Mouse (Mus musculus) activated CD4-positive, CD25-positive, alpha-beta regulatory T cell, adult 4 months (primary cell): ENCODE data around the gene Helq. TPM values are rescaled to one million over a fixed set of nuclear protein-coding genes. Genes with fewer than 3 reads are reported as not detected.

Experiments used
- ATAC-seq: one replicate; pipeline ENCODE4 v1.8.0; 2017
- polyA plus RNA-seq, 2 experiments: library from polyadenylated mRNA; unstranded; fragments of 100-300 nt; shearing (Covaris generic); gene quantifications; one replicate each; pipeline ENCODE4 v1.2.1; 2017

Gene Helq
- polyA plus RNA-seq, 2 experiments from 2014 or later, result 12.3 to 12.5 TPM

DNA sequence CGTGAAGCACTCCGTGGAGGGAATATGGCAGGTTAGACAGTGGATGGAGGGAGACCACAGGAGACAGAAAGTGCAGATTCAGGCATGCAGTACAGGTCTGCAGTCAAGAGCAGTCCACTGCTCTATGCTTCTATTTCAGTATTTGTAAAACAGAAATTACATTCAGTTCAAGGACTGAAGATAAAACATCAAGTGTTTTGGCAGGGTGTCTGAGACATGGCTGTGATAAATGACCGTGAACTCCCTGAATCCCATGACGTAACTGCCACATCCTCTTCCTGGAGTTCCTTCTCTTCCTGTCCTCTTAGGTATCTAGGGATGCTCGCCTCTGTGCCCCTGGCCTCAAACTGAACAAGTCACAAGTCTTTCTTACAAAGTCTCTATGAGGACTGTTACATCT lies 21.5 kb downstream of the Helq start:
- no peak for ATAC-seq

DNA sequence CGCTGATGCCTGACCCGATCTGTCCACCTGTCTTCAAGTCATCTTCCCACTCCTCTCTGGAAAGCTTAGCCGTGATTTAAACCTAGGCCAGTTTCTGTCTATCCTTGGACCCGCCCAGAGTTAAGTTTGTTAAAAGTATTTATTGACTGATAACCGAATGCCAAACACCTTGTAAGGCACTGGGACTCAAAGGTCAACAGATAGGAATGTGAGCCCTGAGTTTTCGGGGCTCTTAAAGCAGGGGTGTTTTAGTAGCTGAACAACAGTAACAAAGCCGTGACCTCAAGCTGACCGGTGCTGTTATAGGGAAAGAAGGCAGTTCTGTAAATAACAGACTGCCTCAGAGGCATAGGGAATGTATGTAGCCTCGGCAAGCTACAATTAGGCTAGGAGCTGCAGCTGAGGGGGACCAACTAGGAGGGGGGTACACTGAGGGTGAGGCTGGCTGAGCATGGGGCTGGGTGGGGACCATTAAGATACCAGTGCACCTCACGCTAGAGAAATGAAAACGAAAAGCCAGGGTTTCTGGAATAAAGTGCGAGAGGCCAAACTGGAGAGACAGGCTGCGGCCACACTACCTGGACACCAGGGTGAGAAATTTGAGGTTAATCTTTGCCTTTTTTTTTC lies 22.5 kb downstream of the Helq start:
- no peak for ATAC-seq

DNA sequence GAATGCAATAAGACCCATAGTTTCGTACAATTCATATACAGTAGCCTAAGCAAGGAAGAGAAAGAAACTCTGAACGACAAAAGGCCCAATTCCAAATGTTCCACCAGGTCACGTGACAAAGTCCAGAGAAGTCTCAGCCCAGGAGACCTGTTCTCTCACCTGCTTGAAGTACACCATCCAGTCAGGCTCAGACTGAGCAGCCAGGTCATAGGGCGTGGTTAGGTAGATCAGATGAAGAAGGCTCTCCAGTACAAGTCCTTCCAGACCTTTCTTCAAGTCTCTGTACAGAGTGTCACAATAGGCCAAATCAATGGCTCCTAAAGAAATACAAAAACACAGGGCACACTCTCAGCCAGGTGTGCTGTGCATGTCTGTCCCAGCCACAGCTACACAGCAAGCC lies 26.8 kb downstream of the Helq start:
- ATAC-seq, result no peak

DNA sequence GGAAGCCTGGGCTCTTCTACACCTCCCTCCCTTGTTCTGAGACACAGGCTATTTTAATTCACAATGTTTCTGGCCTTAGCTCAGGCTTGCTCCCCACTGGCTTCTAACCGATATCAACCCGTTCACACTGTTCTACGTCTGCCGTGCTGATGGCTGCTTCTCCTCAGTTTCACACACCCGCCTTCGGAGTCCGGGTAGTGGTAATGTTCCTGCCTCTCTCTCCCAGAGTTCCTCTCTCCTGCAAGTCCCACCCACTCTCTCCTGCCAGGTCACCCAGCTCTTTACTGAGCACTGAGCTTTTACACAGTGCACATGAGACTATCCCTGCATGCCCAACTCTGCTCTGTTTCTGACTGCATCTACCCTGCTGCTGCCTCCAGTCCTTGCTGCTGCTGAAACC lies 32.4 kb downstream of the Helq start:
- ATAC-seq, result no peak

DNA sequence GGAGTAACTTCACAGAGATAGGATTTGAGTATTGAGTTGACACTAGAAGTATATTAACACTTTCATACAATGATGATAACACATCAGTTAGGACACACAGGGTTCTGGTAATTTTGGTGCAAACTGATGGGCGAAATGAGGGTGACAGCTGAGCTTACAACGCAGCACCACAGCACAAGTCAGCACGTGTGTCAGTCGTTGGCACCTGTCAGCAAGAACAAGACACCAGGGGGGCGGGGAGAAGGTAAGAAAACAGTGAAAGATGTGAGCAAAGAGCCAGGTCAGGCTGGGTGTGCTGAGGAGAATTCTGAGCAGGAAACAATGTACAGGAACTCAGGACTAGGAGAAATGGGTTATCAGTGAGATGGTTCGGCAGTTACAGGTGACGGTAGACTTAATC lies 36.7 kb downstream of the Helq start:
- ATAC-seq, result no peak

DNA sequence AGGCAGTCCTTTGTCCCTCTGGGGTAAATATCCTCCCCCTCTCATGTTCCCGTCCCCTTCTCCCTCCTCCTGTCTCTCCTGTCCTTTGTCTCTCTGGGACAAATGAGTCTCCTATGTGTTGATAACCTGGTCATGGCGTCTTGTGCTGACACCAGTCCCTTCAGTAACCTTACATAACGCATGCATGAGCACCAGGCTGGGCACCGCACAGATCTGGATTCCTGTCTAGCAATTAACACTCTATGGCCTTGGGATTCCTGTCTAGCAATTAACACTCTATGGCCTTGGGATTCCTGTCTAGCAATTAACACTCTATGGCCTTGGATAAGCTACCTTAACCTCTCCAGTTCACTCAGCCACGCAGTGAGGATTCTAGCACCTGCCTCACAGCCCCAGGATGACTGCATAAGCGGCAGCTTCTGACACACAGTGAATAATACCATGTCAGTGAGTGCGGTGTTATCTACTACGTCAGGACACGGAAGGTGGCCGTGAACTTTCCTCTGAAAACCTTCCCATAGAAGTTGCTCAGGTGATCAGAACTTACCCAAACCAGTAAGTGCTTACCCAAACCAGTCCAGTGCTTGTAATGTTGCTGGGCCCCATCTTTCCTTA lies 38.2 kb downstream of the Helq start:
- no peak for ATAC-seq

DNA sequence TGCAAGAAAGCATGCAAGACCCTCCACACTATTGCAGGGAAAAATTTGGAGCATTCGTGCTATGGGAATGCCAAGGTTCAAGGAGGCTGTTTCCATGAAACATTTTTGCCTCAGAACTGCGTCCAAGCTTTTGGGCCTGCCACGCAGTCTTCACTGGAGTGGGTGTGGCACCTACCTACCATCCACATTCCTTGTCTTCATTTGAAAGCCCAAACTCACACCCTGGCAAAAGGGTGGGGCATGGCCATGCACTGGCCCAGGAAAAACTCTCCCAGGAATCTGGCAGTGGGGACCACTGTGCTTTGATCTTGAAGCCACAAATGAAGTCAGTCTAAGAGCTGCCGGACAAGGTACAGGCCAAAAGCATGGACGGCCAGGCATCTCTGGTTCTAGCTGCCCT lies 40.3 kb downstream of the Helq start:
- ATAC-seq, result no peak

DNA sequence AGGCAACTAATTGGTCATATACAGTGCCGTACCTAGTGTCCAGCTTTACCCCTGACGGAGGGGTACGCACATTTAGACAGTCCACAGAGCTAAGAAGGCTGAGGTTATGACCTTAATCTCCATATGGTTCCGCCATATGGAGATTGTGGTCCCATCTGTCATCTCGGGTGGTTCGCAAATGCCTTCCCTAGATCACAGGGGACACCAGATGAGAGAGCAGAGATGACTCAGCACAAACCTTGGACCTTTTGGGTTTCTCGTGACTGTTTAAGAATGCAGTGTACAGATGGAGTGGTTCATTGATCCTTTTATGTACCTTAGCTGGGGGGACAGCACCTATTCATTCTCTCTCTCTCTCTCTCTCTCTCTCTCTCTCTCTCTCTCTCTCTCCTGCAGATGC lies 45.0 kb downstream of the Helq start:
- no peak for ATAC-seq

DNA sequence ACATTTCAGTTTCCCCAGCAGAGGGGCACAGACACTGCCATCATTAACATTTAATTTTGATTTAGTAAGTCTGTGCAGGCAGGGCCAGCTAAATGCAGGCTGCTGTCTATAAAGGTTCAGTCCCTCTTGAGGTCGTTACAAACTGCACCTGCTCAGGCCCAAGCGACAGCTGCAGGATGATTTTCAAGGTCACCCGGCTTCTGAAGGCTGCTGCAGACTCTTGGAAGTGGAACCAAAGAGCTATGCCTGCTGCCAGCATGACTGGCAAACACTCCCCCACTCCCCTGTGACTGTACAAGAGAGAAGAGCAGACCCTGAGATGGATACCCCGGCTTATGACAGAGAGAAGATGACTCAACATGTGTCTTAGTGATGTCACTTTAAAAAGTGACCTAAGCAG lies 46.7 kb downstream of the Helq start:
- ATAC-seq, result no peak

DNA sequence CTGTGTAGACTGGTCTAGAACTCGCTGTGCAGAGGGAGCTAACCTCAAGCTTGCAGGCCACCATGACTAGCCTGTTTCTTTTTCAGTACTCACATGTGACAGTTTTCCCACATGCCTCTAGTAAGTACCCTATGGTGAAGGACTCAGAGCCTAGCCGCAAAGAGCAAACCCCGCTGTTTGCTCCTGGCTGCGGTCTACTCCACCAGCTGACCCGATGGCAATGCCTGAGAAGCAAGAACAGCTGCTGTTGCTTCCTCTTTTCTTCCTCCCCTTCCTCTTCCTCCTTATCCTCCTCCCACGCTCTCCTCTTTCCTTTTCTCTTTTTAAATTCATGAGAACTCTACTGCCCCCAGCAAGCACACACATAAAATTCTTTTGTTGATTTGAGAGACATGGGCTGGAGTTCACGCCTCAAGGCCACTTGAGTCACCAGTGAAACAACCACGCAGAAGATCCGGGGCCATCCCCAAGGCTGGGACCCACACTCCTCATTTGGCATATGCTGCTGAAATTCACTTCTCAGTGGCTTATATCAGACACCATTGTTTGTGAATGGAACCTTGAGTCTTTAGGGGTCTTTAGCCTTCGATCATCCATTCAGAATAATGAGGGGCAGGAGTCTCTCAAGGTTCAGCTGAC lies 47.7 kb downstream of the Helq start:
- ATAC-seq, result no peak

DNA sequence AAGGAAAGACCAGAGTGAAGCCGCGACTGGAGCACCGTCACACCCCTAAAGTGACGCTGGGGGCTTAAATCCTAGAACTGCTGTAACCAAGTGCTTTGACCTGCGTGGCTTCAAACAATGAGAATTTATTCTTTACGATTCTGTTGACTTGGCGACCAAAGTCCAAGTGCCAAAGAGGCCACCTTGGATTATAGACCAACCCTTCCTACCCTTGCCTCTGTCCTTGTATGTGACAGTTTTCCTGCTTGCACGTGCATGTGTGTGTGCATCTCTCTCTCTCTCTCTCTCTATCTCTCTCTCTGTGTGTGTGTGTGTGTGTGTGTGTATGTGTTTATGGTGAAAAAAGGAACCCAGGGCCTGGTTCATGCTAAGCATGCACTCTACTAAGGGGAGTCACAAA lies 59.6 kb downstream of the Helq start:
- no peak for ATAC-seq

DNA sequence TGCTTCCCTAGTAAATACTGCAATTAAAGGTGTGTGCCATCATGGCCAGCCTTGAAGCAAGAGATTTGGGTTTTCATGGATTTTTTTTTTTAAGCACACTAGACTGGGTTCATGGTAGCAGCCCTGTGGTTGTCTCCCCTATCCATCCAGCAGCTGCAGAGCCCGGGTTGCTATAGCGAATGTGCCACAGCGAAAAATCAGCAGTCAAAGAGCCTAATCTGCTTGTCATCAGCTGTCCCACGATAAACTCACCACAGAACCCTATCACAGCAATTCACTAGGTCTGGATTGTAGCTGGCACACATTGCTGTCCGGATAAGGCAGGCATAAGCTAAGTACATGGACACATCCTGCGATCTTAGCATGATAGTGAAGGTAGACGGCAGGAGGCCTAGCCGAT lies 61.5 kb downstream of the Helq start:
- no peak for ATAC-seq

DNA sequence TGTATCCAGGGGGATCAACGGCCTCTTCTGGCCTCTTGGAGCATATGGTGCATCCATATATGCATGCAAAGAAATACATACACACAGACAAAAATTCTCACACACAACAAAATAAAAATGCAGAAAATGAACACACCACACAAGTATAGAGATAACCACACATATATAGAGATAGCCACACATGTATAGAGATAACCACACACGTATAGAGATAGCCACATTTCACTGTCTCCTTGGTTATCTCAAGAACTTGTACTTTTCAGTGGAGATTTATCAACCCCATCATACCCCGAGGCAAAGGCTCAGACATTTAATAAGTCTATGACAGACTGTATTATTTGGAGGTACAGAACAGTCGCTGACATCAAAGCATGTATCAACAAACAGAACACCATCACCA lies 63.9 kb downstream of the Helq start:
- no peak for ATAC-seq

DNA sequence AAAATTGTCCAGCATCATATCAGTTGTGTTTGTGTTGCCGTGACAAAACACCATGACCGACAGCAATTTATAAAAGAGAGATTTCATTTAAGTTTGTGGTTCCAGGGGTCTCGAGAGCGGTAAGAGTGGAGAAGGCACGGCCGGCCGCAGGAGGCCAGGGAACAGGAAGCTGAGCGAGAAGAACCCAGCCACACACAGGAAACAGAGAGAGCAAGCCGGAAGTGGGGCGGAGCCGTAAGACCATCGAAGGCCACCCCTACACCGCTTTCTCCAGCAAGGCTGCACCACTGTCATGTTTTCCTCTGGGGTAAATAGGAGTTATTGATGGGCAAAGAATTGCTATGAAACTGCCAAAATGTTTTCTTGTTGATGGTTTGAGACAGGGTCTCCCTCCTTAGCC lies 69.6 kb downstream of the Helq start:
- peak; percentile 98 for ATAC-seq

DNA sequence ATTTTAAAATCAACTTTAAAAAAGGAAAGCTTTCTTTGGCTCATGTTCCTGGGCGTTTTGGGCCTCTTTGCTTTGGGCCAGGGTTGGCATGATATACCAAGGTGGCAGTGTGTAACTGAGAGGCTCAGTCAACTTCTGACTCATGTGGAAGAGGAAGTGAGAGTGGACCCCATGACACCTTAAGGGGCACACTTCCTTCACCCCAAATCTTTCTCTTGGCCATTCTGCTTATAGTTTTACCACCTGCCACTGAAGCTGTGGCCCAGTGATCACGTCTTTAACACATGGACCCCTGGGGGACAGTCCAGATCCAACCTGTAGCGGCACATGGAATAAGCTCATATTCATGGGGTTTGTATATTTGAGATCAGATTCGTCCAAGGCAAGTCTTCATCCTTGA lies 72.4 kb downstream of the Helq start:
- ATAC-seq, result no peak

DNA sequence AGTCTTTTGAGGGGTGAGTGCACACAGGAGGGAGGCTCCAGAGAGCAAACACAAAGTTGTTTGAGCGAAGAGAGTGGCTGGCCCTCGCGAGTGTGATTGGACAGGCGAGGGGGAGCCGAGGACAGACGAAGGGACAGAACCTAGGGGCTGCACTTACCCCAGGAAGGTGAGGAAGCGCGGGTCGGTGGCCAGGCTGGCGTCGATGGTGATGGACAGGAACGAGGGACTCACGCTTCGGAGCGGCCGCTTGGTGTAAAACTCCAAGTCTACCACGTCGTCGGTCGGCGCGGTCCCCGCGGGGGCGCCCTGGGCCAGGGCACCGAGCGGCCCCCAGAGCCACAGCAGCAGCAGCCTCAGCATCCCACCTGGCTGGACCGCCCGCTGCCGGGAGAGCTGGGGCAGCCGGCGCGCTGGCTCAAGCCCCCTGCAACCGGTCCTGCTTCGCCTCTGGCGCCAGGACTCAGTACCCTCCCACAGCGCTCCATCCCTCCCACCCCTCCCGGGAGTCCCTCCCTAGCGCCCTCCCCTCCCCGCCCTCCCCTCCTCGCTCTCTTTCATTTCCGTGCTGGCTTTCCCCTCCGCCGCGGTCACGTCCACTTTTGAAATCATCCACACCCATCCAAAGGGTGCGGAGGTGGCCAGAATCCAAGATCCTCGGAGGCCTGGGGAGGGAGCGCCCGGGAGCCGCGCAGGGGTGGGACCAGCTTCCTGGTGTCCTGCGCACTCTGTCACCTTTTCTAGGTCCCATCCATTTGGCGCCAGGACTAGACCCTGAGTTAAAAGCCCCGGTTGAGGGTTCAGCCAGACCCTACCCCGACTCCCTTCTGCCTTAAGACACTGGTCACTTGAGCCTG lies 78.9 kb downstream of the Helq start, which contains the start of gene Hpse:
Gene Hpse, minus strand, starts transcription at position 482 of the 854 bp plus-strand sequence.
- ATAC-seq, result peak; percentile 56

DNA sequence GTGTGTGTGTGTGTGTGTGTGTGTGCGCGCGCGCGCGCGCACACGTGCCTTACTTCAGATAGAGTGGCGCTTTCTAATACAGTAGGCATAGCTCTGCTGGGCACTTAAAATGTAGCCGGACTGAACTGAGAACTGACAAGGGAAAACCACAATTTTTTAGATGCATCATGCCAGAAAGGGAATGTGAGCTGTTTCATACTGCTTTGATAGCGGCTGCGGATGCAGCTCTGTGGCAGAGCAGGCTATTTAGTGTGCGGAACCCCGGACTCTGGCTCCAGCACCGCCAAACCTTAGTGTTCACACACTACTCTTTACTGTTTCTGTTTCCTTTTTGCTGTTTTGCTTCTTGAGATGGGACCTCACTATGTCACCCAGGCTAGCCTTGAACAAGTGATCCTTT lies 81.6 kb downstream of the Helq start:
- ATAC-seq, result no peak

Other genes with a start within 250 kb of the Helq start
- gene Plac8, start 226.4 kb downstream of the Helq start, polyA plus RNA-seq, result 10 to 100 TPM in 1 of 2 experiments, 1 to 10 TPM in 1; 4.2 to 12.0 TPM
- 1 to 10 TPM; 8.2 to 9.2 TPM for gene Coq2, start 123.5 kb downstream of the Helq start, polyA plus RNA-seq
- 1 to 10 TPM in 1 of 2 experiments, under 1 TPM in 1; 0.62 to 1.4 TPM for gene Hpse, start 78.9 kb downstream of the Helq start, polyA plus RNA-seq
- gene Mrps18c, start within 50 bp of the Helq start, polyA plus RNA-seq, result 100 to 1,000 TPM; 160 to 189 TPM
- 10 to 100 TPM; 25.1 to 27.4 TPM for gene Abraxas1, start 22.4 kb upstream of the Helq start, polyA plus RNA-seq
- gene Gpat3, start 47.1 kb upstream of the Helq start, polyA plus RNA-seq, result 1 to 10 TPM in 1 of 2 experiments, under 1 TPM in 1; 0.37 to 1.0 TPM